Mouse (Mus musculus): ENCODE measurements around the gene Slc44a5. TPM values are rescaled to one million over a fixed set of nuclear protein-coding genes. Genes with fewer than 3 reads are reported as not detected.

Gene Slc44a5
- 0.09 and 0.16 TPM in 2 replicates for total RNA-seq (2012; rRNA removed)

DNA sequence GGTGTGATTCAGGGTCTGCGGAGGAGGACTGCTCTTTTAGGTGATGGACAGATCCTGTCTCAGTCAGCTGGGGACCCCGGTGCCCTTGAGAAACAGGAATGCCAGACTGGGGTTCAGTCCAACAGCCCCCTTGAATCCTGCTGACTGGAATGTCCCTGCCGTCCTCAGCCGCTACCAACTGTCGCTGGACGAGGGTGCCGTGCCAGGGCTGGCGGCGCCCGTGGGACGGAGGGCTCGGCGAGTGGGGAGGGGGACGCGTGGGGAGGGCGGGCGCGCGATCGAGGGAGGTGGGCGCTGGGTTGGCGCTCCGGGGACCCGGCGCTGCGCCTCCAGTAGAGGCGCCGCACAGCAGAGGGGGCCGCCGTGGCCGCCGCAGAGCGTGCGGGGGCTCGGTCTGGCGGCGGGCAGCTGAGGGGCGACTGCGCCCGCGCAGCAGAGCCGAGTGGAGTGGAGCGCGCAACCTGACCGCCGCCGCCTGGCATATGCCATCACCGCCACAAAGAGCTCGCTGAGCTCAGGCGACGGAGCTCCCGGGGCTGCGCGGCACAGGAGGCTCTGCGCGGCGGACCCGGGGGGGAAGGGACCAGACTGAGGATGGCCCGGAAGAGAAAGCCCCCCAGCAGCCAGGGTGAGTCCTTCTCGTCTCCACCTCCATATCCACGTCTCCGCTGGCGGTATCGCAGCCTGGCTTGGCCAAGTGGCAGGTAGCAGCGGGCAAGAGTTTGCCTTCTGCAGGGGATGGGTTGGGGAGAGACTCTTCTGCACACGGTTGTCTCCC, at the start of gene Slc44a5:
Gene Slc44a5, plus strand, starts transcription at position 266 of the 778 bp plus-strand sequence.
- Histone ChIP-seq H3K27ac (ENCODE audit: insufficient read depth, low read depth, low read length, poor library complexity, severe bottlenecking) (no peak within 1 kb of the TSS), H3K4me3 (ENCODE audit: insufficient read depth in 1 of 2, low read depth in 1 of 2, low read length in 2 of 2, poor library complexity in 1 of 2, severe bottlenecking in 1 of 2) (peak within 1 kb of the TSS; percentile 63 to 70), H3K9me3 (ENCODE audit: control insufficient read depth, insufficient read depth, low read depth, low read length) (no peaks in the 10 kb centered on the region), H3K9ac (ENCODE audit: insufficient read depth, low read depth, low read length, poor library complexity, severe bottlenecking) (peak within 1 kb of the TSS; percentile 45), H3K4me1 (ENCODE audit: control insufficient read depth in 2 of 2, insufficient read depth in 2 of 2, low read length in 2 of 2, poor library complexity in 1 of 2) (peaks cover 0 to 2% of the 10 kb centered on the region in 2 experiments; a peak in 1 of 4 replicates), H3K36me3 (ENCODE audit: control insufficient read depth, insufficient read depth, low read length, poor library complexity, severe bottlenecking) (no peaks in the 10 kb centered on the region)
- in situ Hi-C loops (cut with MboI; ENCODE audit: low sequenced_read_pairs in 2 of 2, unreplicated experiment in 2 of 2), result loop anchor here in 1 of 2 experiments (25.0 kb wide), 1 partner anchor 264 kb away; no protein-coding TSS in a partner anchor
- DNase-seq (ENCODE audit: low read depth, low spot score), result no peak
- TF ChIP-seq ZC3H11A (IDR thresholded peaks at IDR 0.05; ENCODE audit: borderline replicate concordance, low read depth, low read length) (no peak), HCFC1 (IDR thresholded peaks at IDR 0.05; ENCODE audit: borderline replicate concordance, insufficient read depth, low read length) (no peak; the same call in 1 of the 2 replicates), ZNF384 (IDR thresholded peaks at IDR 0.05; ENCODE audit: low read depth, low read length) (no peak), CHD2 (IDR thresholded peaks at IDR 0.05; ENCODE audit: low read depth, low read length) (no peak), MAFK (IDR thresholded peaks at IDR 0.05; ENCODE audit: insufficient read depth, low read depth, low read length) (no peak)

DNA sequence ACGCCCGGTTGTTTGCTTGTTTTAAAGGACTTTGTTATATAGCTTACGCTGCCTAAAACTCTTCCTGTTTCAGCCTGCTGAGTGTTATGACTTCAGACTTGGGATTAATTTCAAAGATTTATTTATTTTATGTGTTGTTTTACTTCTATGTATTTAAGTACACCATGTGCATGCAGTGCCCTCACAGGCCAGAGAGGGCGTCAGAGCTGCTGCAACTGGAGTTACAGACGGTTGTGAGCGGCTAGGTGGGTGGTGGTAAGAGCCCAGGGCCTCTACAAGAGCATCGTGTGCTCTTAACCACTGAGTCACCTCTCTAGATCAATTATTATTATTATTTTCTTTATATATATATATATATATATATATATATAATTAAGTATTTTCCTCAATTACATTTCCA, 46.9 kb upstream of the Slc44a5 start:
- H3K27ac ChIP-seq (ENCODE audit: insufficient read depth, low read depth, low read length, poor library complexity, severe bottlenecking), result no peak overlapping the region
- in situ Hi-C loops (cut with MboI; ENCODE audit: low sequenced_read_pairs in 2 of 2, unreplicated experiment in 2 of 2), result no loop called here
- H3K4me1 ChIP-seq (ENCODE audit: control insufficient read depth in 2 of 2, insufficient read depth in 2 of 2, low read length in 2 of 2, poor library complexity in 1 of 2), result no peaks in the 10 kb centered on the region
- H3K9ac ChIP-seq (ENCODE audit: insufficient read depth, low read depth, low read length, poor library complexity, severe bottlenecking), result no peak overlapping the region
- TF ChIP-seq HCFC1 (IDR thresholded peaks at IDR 0.05; ENCODE audit: borderline replicate concordance, insufficient read depth, low read length) (no peak), CHD2 (IDR thresholded peaks at IDR 0.05; ENCODE audit: low read depth, low read length) (no peak), MAFK (IDR thresholded peaks at IDR 0.05; ENCODE audit: insufficient read depth, low read depth, low read length) (no peak)
- peaks cover 31% of the 10 kb centered on the region for H3K36me3 ChIP-seq (ENCODE audit: control insufficient read depth, insufficient read depth, low read length, poor library complexity, severe bottlenecking)
- no peaks in the 10 kb centered on the region for H3K9me3 ChIP-seq (ENCODE audit: control insufficient read depth, insufficient read depth, low read depth, low read length)
- DNase-seq (ENCODE audit: low read depth, low spot score), result no peak
- H3K4me3 ChIP-seq (ENCODE audit: insufficient read depth in 1 of 2, low read depth in 1 of 2, low read length in 2 of 2, poor library complexity in 1 of 2, severe bottlenecking in 1 of 2), result no peak overlapping the region

- Histone ChIP-seq H3K9me3 (ENCODE audit: control insufficient read depth, insufficient read depth, low read depth, low read length) (no peaks in the 10 kb centered on the region), H3K36me3 (ENCODE audit: control insufficient read depth, insufficient read depth, low read length, poor library complexity, severe bottlenecking) (peaks cover 39% of the 10 kb centered on the region), H3K27ac (ENCODE audit: insufficient read depth, low read depth, low read length, poor library complexity, severe bottlenecking) (no peak overlapping the region), H3K4me1 (ENCODE audit: control insufficient read depth in 2 of 2, insufficient read depth in 2 of 2, low read length in 2 of 2, poor library complexity in 1 of 2) (no peaks in the 10 kb centered on the region), H3K9ac (ENCODE audit: insufficient read depth, low read depth, low read length, poor library complexity, severe bottlenecking) (no peak overlapping the region), H3K4me3 (ENCODE audit: insufficient read depth in 1 of 2, low read depth in 1 of 2, low read length in 2 of 2, poor library complexity in 1 of 2, severe bottlenecking in 1 of 2) (no peak overlapping the region)
- TF ChIP-seq CHD2 (IDR thresholded peaks at IDR 0.05; ENCODE audit: low read depth, low read length) (no peak), MAFK (IDR thresholded peaks at IDR 0.05; ENCODE audit: insufficient read depth, low read depth, low read length) (no peak), HCFC1 (IDR thresholded peaks at IDR 0.05; ENCODE audit: borderline replicate concordance, insufficient read depth, low read length) (no peak), ZNF384 (IDR thresholded peaks at IDR 0.05; ENCODE audit: low read depth, low read length) (no peak), ZC3H11A (IDR thresholded peaks at IDR 0.05; ENCODE audit: borderline replicate concordance, low read depth, low read length) (no peak)
- in situ Hi-C loops (cut with MboI; ENCODE audit: low sequenced_read_pairs in 2 of 2, unreplicated experiment in 2 of 2), result no loop called here
- no peak for DNase-seq (ENCODE audit: low read depth, low spot score)
These were observed 43.7 kb upstream of the Slc44a5 start for GRCm38 (mm10) chr3:153929526-153929925.

- no peaks in the 10 kb centered on the region for H3K9me3 ChIP-seq (ENCODE audit: control insufficient read depth, insufficient read depth, low read depth, low read length)
- H3K4me3 ChIP-seq (ENCODE audit: insufficient read depth in 1 of 2, low read depth in 1 of 2, low read length in 2 of 2, poor library complexity in 1 of 2, severe bottlenecking in 1 of 2), result no peak overlapping the region
- TF ChIP-seq MAFK (IDR thresholded peaks at IDR 0.05; ENCODE audit: insufficient read depth, low read depth, low read length), result no peak
- TF ChIP-seq HCFC1 (IDR thresholded peaks at IDR 0.05; ENCODE audit: borderline replicate concordance, insufficient read depth, low read length), result no peak
- no peak for TF ChIP-seq ZC3H11A (IDR thresholded peaks at IDR 0.05; ENCODE audit: borderline replicate concordance, low read depth, low read length)
- no peak for TF ChIP-seq ZNF384 (IDR thresholded peaks at IDR 0.05; ENCODE audit: low read depth, low read length)
- TF ChIP-seq CHD2 (IDR thresholded peaks at IDR 0.05; ENCODE audit: low read depth, low read length), result no peak
- peaks cover 4 to 5% of the 10 kb centered on the region in 2 experiments; a peak in 2 of 4 replicates for H3K4me1 ChIP-seq (ENCODE audit: control insufficient read depth in 2 of 2, insufficient read depth in 2 of 2, low read length in 2 of 2, poor library complexity in 1 of 2)
- no peak overlapping the region for H3K27ac ChIP-seq (ENCODE audit: insufficient read depth, low read depth, low read length, poor library complexity, severe bottlenecking)
- no peak overlapping the region for H3K9ac ChIP-seq (ENCODE audit: insufficient read depth, low read depth, low read length, poor library complexity, severe bottlenecking)
- no peak for DNase-seq (ENCODE audit: low read depth, low spot score)
- H3K36me3 ChIP-seq (ENCODE audit: control insufficient read depth, insufficient read depth, low read length, poor library complexity, severe bottlenecking), result peaks cover 46% of the 10 kb centered on the region
- in situ Hi-C loops (cut with MboI; ENCODE audit: low sequenced_read_pairs in 2 of 2, unreplicated experiment in 2 of 2), result no loop called here
These were observed 40.8 kb upstream of the Slc44a5 start for GRCm38 (mm10) chr3:153932461-153932860.
